Mouse (Mus musculus) midbrain, embryonic 16.5 days (tissue): ENCODE measurements at regions not wholly inside any gene's neighbourhood (a gene's known extent, or its start where the extent isn't known, plus 50 kb on each side); places are given as distances from the start of the nearest gene placed in this dataset.
A peak's percentile ranks its signal among the peaks of the same experiment; 100 is the strongest.

ENCODE experiments used
- ATAC-seq: fragments of 200-750 bp; cut with Nextera tagmentation; 2 replicates; pipeline ENCODE4 v1.8.0; 2017; ENCODE audit warnings: moderate TSS enrichment
- H3K27ac ChIP-seq: fragments of 300-500 bp; sonication (generic); 2 replicates; pipeline ENCODE4 v1.5.1; 2014; ENCODE audit warnings: mild to moderate bottlenecking, low read length, mixed read lengths
- H3K27me3 ChIP-seq: fragments of 300-500 bp; sonication (generic); 2 replicates; pipeline ENCODE4 v1.6.1; 2014; ENCODE audit warnings: low read depth, low read length, mixed read lengths; ENCODE audit not compliant: control insufficient read depth, insufficient read depth
- H3K36me3 ChIP-seq: fragments of 300-500 bp; sonication (generic); 2 replicates; pipeline ENCODE4 v1.6.1; 2014; ENCODE audit warnings: mild to moderate bottlenecking, low read length, moderate library complexity, mixed read lengths; ENCODE audit not compliant: control insufficient read depth, insufficient read depth
- H3K4me1 ChIP-seq: fragments of 300-500 bp; sonication (generic); 2 replicates; pipeline ENCODE4 v1.6.1; 2014; ENCODE audit warnings: mild to moderate bottlenecking, low read length, mixed read lengths; ENCODE audit not compliant: control insufficient read depth, insufficient read depth
- H3K4me2 ChIP-seq: fragments of 300-500 bp; sonication (generic); 2 replicates; pipeline ENCODE4 v1.6.1; 2014; ENCODE audit warnings: mild to moderate bottlenecking, low read length, mixed read lengths
- H3K4me3 ChIP-seq: fragments of 300-500 bp; sonication (generic); 2 replicates; pipeline ENCODE4 v1.5.1; 2014; ENCODE audit warnings: low read depth, mild to moderate bottlenecking, low read length, moderate library complexity, mixed read lengths
- H3K9ac ChIP-seq: fragments of 300-500 bp; sonication (generic); 2 replicates; pipeline ENCODE4 v1.6.1; 2014; ENCODE audit warnings: low read depth, low read length, mixed read lengths
- H3K9me3 ChIP-seq: fragments of 300-500 bp; sonication (generic); replicated peaks from 2 replicates; pipeline ENCODE4 v1.6.1; 2014; ENCODE audit warnings: mild to moderate bottlenecking, low read length, mixed read lengths; ENCODE audit not compliant: control insufficient read depth, poor library complexity, severe bottlenecking
- WGBS: fragments of 180-500 bp; shearing (Covaris S2); extraction: QIAGEN DNeasy Blood & Tissue Kit; methylation state at CpG from one replicate; pipeline ENCODE4 v1.1.7; 2014; 5-methylcytosine and 5-hydroxymethylcytosine counted together

- ATAC-seq: no peak
- 78% methylated on average over 5 of the region's 5 CpGs for WGBS
- no peaks in the 10 kb centered on the region for H3K27me3 ChIP-seq
- H3K4me1 ChIP-seq: no peaks in the 10 kb centered on the region
- H3K36me3 ChIP-seq: no peaks in the 10 kb centered on the region
- no peak overlapping the region for H3K9ac ChIP-seq
- H3K4me2 ChIP-seq: no peak overlapping the region
- H3K4me3 ChIP-seq: no peak overlapping the region
- no peak overlapping the region for H3K27ac ChIP-seq
- H3K9me3 ChIP-seq: no peaks in the 10 kb centered on the region
These were observed 215.5 kb downstream of the Slc30a10 start for GRCm38 (mm10) chr1:185670029-185670741.

- Histone ChIP-seq H3K27ac (no peak overlapping the region), H3K4me2 (no peak overlapping the region), H3K4me1 (no peaks in the 10 kb centered on the region), H3K9ac (no peak overlapping the region), H3K9me3 (no peaks in the 10 kb centered on the region), H3K36me3 (no peaks in the 10 kb centered on the region), H3K4me3 (no peak overlapping the region), H3K27me3 (no peaks in the 10 kb centered on the region)
- no peak for ATAC-seq
- WGBS: 42% methylated on average over 3 of the region's 3 CpGs
These were observed 218.3 kb downstream of the Slc30a10 start for GRCm38 (mm10) chr1:185672940-185673339.

DNA sequence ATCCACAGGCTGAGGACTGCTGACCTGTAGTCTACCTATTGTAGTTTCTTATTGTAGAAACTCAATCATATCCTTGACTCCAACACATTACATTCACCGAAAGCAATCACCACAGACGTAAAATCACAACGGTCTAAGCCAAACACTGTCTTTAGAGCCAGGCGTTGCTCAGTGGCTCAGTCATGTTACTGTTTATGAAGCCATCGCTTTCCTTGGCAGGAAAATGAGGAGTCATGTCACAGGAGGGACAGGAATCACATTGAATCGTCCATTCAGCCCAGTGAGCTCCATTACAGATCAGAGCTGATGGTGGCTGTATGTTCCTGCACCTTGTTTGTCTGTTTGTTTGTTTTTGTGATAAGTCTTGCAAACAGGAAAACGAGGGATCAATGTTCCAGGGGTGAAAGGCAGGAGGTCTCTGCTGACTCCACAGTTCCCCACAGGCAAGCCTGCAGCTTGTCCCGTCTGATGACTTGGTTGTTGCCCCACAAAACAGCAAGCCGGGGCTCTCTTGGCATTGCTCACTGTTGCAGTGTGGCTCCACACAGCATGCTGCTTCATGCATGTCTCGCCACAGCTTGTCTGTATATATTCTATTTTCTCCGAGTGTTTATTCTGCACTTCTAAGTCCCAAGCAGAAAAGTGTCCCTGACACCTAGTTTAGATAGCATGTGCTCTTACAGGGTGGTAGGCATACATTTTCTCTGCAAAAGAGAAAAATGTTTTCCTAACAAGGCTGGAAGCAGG lies 221.2 kb downstream of the Slc30a10 start:
- no peak overlapping the region for H3K9ac ChIP-seq
- H3K4me2 ChIP-seq: no peak overlapping the region
- H3K27me3 ChIP-seq: no peaks in the 10 kb centered on the region
- no peaks in the 10 kb centered on the region for H3K9me3 ChIP-seq
- no peak for ATAC-seq
- WGBS: 82% methylated on average over 11 of the region's 11 CpGs
- no peak overlapping the region for H3K4me3 ChIP-seq
- H3K4me1 ChIP-seq: no peaks in the 10 kb centered on the region
- H3K36me3 ChIP-seq: no peaks in the 10 kb centered on the region
- no peak overlapping the region for H3K27ac ChIP-seq

- Histone ChIP-seq H3K27me3 (no peaks in the 10 kb centered on the region), H3K36me3 (no peaks in the 10 kb centered on the region), H3K4me3 (no peak overlapping the region), H3K9ac (no peak overlapping the region), H3K27ac (no peak overlapping the region), H3K4me2 (peak overlapping the region; percentile 33), H3K9me3 (no peaks in the 10 kb centered on the region), H3K4me1 (no peaks in the 10 kb centered on the region)
- ATAC-seq: peak; percentile 71
- 37% methylated on average over 21 of the region's 21 CpGs for WGBS
These were observed 227.2 kb downstream of the Slc30a10 start for GRCm38 (mm10) chr1:185681610-185682457.

GRCm38 (mm10) chr1:185682458-185682750 lies 227.8 kb downstream of the Slc30a10 start:
- H3K4me3 ChIP-seq: no peak overlapping the region
- no peak overlapping the region for H3K4me2 ChIP-seq
- H3K27ac ChIP-seq: no peak overlapping the region
- no peak overlapping the region for H3K9ac ChIP-seq
- WGBS: 67% methylated on average over 3 of the region's 3 CpGs
- ATAC-seq: no peak
- H3K4me1 ChIP-seq: no peaks in the 10 kb centered on the region
- H3K36me3 ChIP-seq: no peaks in the 10 kb centered on the region
- H3K9me3 ChIP-seq: no peaks in the 10 kb centered on the region
- no peaks in the 10 kb centered on the region for H3K27me3 ChIP-seq

- Histone ChIP-seq H3K27ac (no peak overlapping the region), H3K4me1 (no peaks in the 10 kb centered on the region), H3K9me3 (no peaks in the 10 kb centered on the region), H3K4me3 (no peak overlapping the region), H3K36me3 (no peaks in the 10 kb centered on the region), H3K9ac (no peak overlapping the region), H3K4me2 (no peak overlapping the region), H3K27me3 (no peaks in the 10 kb centered on the region)
- WGBS: 76% methylated on average over 9 of the region's 9 CpGs
- ATAC-seq: no peak
These were observed 230.0 kb downstream of the Slc30a10 start for GRCm38 (mm10) chr1:185684638-185685037.

- 95% methylated on average over 10 of the region's 10 CpGs for WGBS
- Histone ChIP-seq H3K4me3 (no peak overlapping the region), H3K4me2 (no peak overlapping the region), H3K27me3 (no peaks in the 10 kb centered on the region), H3K4me1 (no peaks in the 10 kb centered on the region), H3K27ac (no peak overlapping the region), H3K9me3 (no peaks in the 10 kb centered on the region), H3K36me3 (no peaks in the 10 kb centered on the region), H3K9ac (no peak overlapping the region)
- no peak for ATAC-seq
These were observed 233.9 kb downstream of the Slc30a10 start for GRCm38 (mm10) chr1:185688506-185688905.

- no peak overlapping the region for H3K4me3 ChIP-seq
- no peak overlapping the region for H3K27ac ChIP-seq
- no peaks in the 10 kb centered on the region for H3K4me1 ChIP-seq
- H3K9me3 ChIP-seq: no peaks in the 10 kb centered on the region
- 90% methylated on average over 2 of the region's 2 CpGs for WGBS
- no peak overlapping the region for H3K4me2 ChIP-seq
- no peak overlapping the region for H3K9ac ChIP-seq
- no peak for ATAC-seq
- H3K27me3 ChIP-seq: no peaks in the 10 kb centered on the region
- H3K36me3 ChIP-seq: no peaks in the 10 kb centered on the region
These were observed 240.7 kb downstream of the Slc30a10 start for GRCm38 (mm10) chr1:185695394-185695793.

GRCm38 (mm10) chr1:185699758-185700157 lies 245.1 kb downstream of the Slc30a10 start:
- H3K9ac ChIP-seq: no peak overlapping the region
- H3K4me1 ChIP-seq: no peaks in the 10 kb centered on the region
- no peak overlapping the region for H3K4me3 ChIP-seq
- no peak for ATAC-seq
- H3K9me3 ChIP-seq: no peaks in the 10 kb centered on the region
- WGBS: 62% methylated on average over 6 of the region's 6 CpGs
- H3K36me3 ChIP-seq: no peaks in the 10 kb centered on the region
- no peak overlapping the region for H3K4me2 ChIP-seq
- no peaks in the 10 kb centered on the region for H3K27me3 ChIP-seq
- no peak overlapping the region for H3K27ac ChIP-seq
